Mouse (Mus musculus) gastrocnemius, adult 2 months (tissue): ENCODE results near the gene Map4k4. TPM values are rescaled to one million over a fixed set of nuclear protein-coding genes. Genes with fewer than 3 reads are reported as not detected.
A peak's percentile ranks its signal among the peaks of the same experiment; 100 is the strongest.

Source experiments
- DNase-seq: peaks from one replicate; pipeline ENCODE4 v3.0.0; 2022
- H3K27ac ChIP-seq: fragments of 200-600 bp; 2 replicates; pipeline ENCODE4 v1.8.1; 2022; ENCODE audit warnings: mild to moderate bottlenecking
- H3K4me3 ChIP-seq: fragments of 200-600 bp; 2 replicates; pipeline ENCODE4 v1.8.1; 2022; ENCODE audit warnings: mild to moderate bottlenecking, moderate library complexity
- CTCF ChIP-seq: fragments of 200-600 bp; IDR thresholded peaks from 2 replicates; pipeline ENCODE4 v1.8.1; 2022; ENCODE audit warnings: antibody characterized with exemption, mild to moderate bottlenecking, moderate library complexity
- intact Hi-C: fragments of 180-260 bp; cut with DNase I; formaldehyde crosslinking; loops from one replicate; pipeline ENCODE4 v1.15.1; 2025
- total RNA-seq, 2 experiments: library from RNA; stranded (reverse); gene quantifications; 2 replicates each; pipeline ENCODE4 v1.2.3; 2021

Map4k4 gene
- total RNA-seq, 2 experiments from 2014 or later, result 23.2 to 28.3 TPM

DNA sequence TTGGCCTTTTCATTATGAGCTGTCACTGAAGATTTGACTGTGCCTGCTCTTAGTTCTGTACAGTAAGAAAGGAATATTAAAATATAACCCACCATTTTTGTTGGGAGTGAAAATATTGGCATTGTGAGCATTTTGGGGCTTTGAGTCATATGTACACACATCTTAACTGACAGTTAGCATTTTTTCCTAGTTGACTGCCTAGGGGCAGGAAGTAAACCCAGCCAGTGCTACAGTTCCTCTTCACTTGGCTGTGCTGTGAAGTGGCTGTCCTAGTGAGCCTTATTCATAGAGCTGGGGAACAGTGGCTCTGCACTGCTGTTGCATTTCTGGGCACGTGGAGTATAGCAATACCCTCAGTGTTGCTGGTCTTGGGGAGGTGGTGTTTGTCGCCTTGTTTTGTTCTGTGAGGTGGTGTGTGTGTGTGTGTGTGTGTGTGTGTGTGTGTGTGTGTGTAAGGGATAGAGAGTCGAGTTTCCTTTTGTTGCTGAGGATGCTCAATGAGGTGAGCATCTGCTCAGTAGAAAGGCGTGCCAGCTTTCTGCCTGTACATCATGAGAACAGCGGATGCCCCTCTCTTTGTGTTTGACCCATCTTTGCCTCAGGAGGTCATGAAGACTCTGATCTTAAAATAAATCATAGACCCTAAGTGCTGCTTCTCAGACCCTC lies 43.7 kb downstream of the Map4k4 start:
- Histone ChIP-seq H3K4me3 (no peak overlapping the region), H3K27ac (peak overlapping the region; percentile 84)
- TF ChIP-seq CTCF, result no peak
- no peak for DNase-seq
- intact Hi-C loops, result no loop called here

DNA sequence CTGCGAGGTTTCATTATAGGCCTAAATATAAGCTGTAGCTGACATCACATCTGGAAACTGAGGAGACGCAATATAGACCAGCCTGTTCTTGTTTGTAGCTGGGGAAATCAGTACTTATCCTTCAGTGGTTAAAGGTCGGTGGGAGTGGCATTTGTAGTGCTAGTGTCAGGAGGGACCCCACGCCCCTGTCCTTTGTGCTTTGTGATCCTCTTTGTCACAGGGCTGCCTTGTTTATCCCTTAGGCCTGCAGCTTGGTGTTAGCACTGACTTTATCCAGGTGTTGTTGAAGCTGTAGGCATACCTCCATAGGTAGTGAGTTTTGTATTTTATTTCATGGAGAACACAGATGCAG lies 44.2 kb downstream of the Map4k4 start:
- no peak for DNase-seq
- H3K4me3 ChIP-seq, result no peak overlapping the region
- intact Hi-C loops, result no loop called here
- H3K27ac ChIP-seq, result no peak overlapping the region
- no peak for TF ChIP-seq CTCF

DNA sequence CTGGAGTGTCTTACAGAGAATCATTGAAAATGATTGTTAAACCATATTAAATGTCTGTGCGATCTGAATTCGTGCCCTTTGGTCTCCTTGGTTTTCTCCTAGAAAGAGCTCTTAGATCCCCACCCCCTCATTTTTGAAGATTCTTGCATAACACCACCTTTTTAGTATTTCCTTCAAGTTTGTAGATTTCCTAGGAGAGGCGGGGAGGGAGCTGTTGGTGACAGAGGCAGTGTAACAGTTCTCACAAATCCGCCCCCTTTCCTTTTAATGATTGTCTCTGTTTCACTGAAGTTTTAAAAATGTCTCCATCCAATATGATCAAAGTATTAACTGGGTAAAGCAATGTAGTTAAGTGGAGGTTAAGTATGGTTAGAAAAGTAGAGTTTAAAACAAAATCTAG lies 45.7 kb downstream of the Map4k4 start:
- intact Hi-C loops, result no loop called here
- Histone ChIP-seq H3K4me3 (no peak overlapping the region), H3K27ac (0 out of 2 replicates have a peak overlapping the region, but pooled peaks have one; percentile 17)
- DNase-seq, result no peak
- TF ChIP-seq CTCF, result no peak

DNA sequence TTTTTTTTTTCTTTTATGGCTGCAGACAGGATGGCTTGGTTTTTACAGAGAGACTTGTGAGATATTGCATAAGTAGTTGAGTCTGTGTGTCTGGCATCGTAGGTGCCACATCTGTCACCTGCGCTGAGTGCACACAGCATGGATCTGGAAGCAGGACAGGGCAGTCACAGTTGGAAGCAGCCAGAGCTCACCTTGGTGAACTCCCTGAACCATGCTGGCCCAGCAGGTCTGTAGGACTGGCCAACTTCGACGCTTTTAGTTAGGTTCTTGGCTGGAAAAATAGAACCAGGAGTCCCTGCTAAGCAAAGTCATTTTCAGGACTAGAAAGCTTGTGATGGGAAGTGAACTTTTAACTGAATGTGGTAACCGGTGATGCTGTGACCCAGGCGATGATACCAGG lies 46.5 kb downstream of the Map4k4 start:
- 0 out of 2 replicates have a peak overlapping the region, but pooled peaks have one; percentile 17 for H3K27ac ChIP-seq
- no peak for DNase-seq
- TF ChIP-seq CTCF, result no peak

DNA sequence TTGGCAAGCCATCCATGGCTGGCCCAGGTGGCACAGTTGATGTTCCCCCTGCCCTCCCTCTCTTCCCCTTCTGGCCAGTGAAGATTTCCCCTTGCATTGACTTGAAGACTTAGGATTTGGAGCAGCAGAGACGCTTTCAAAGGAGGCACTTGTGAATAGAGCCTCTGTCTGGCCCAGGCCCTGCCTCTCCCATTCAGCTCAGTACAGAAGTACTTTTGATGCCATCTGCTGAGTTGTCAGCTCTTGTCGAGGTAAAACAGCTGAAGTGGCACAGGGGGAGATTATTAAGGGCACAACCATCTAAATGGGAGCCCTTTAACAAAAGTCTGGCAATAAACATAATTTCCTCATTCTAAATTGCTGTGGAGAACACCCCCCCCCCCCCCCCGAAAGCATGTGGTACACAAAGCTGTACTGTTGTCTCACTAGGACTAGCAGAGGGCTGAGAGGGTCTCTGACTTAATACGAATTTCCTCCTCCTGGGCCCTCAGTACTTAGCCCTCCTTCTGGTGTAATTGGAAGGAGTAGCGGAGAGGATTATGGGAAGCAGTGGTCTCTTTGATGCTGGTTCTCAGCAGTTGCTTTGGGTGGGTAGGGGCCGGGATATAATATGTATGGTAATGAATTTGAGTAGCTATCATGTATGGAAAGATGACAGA lies 47.1 kb downstream of the Map4k4 start:
- no peak for DNase-seq
- no peak for TF ChIP-seq CTCF
- Histone ChIP-seq H3K27ac (no peak overlapping the region), H3K4me3 (no peak overlapping the region)
- intact Hi-C loops, result no loop called here

More for the DNA sequence above, 46.5 kb downstream of the Map4k4 start:
- H3K4me3 ChIP-seq, result no peak overlapping the region
- intact Hi-C loops, result no loop called here

DNA sequence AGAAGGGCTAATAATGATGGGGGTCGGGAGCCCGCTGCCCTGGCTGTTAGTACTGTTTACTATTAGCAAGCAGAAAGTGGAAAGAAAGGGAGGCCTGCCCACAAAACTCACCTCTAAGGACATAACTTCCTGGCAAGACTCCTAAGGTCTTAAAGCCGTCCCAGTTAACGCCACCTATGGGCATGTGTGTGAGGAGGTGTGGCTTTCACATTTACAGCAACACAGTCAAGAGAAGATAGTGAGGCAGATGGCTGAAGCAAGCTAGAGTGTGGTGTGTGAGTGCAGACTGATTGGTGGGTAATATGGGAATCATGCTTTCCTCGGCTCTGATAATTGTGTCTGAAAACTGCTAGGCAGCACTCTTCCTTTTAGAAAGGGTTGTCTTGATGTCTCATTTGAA lies 48.5 kb downstream of the Map4k4 start:
- Histone ChIP-seq H3K4me3 (no peak overlapping the region), H3K27ac (peak overlapping the region; percentile 40; the same call in 1 of the 2 replicates)
- DNase-seq, result no peak
- no peak for TF ChIP-seq CTCF
- intact Hi-C loops, result no loop called here

DNA sequence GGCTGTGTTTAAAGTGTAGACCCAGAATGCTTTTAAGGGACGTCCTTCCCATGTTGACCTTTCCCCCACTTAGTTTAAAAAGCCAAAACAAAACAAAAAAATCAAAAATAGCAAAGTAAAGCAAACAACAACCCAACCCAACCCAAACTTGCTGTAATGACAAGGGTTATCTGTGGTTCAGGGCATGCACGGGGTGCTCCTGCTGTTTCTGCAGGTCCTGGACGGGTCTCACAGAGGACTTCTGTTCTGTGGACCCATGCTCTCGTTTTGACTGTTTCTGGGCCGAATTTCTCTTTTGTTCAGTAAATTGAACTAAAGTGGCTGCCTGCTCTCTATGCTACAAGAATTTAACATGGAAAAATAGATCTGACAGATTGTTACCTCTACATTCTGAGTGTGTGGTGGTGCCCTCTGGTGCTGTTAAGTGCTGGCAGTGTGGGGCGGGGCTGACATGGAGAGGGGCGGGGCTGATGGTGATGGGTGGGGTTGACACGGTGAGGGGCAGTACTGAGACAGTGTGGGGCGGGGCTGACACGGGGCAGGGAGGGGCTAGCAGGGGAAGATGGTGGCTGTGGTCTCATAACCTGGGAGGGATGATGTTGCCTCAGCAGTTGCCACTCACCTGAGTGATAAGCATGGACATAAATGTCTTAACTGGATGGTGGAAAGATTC lies 49.2 kb downstream of the Map4k4 start:
- TF ChIP-seq CTCF, result no peak
- DNase-seq, result peak; percentile 33
- Histone ChIP-seq H3K27ac (peak overlapping the region; percentile 9; the same call in 1 of the 2 replicates), H3K4me3 (no peak overlapping the region)
- intact Hi-C loops, result no loop called here

DNA sequence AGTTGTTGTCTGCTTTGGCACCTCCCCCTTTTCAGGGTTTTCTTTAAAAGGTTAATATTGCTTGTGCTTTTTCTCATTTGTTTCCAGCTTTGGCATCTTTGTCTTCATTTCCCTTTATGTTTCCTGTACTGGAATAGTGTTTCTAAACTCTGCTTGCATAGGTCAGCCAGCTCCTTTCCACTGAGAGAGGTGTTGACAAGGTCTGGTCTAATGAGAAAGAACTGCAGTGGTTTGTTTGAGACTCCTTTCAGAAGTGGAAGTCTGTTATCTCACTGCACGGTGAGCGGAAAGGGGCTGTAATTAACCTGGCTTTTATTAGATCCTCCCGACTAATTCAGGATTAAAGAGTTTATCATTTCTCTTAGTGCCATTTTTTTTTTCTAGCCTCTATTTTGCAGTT lies 49.9 kb downstream of the Map4k4 start:
- no peak for DNase-seq
- H3K4me3 ChIP-seq, result no peak overlapping the region
- no peak overlapping the region for H3K27ac ChIP-seq
- no peak for TF ChIP-seq CTCF
- intact Hi-C loops, result no loop called here

DNA sequence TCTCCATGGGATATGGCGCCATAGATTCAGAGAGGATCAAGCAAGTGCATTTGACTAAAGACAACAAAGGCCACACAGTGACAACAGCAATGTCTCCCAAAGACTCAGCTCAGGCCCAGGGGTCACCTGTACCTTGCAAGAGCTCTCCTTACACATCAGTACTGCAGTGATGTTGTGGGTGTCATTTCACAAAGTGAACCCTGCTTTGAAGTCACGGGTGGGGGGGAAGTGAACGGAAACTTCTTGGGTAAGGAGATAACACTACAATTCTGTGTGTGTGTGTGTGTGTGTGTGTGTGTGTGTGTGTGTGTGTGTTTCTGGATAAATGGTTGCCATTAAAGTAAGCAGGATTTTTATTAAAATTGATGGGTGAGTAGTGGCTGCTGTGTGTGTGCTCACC lies 53.9 kb downstream of the Map4k4 start:
- intact Hi-C loops, result no loop called here
- no peak overlapping the region for H3K4me3 ChIP-seq
- DNase-seq, result no peak
- H3K27ac ChIP-seq, result no peak overlapping the region
- no peak for TF ChIP-seq CTCF

DNA sequence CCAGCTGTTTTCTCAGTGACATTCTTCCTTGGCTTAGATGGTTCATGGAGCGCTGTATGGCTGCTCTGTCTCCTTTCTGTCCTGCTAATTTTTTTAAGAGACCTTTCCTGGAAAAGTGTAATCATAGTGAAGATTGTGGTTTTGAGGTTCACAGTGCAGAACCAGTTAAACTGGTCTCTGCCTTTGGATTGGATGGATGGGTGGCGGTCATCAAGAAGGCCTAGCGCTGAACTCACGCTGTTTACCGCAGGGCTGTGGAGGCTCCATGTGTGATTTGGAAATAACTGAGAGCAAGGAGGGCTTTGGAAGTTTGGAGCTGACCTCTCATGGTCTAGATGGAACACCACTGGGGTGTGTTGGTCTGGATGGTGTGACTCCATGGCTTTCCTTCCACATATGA lies 56.0 kb downstream of the Map4k4 start:
- Histone ChIP-seq H3K4me3 (no peak overlapping the region), H3K27ac (no peak overlapping the region)
- TF ChIP-seq CTCF, result no peak
- intact Hi-C loops, result no loop called here
- DNase-seq, result no peak

DNA sequence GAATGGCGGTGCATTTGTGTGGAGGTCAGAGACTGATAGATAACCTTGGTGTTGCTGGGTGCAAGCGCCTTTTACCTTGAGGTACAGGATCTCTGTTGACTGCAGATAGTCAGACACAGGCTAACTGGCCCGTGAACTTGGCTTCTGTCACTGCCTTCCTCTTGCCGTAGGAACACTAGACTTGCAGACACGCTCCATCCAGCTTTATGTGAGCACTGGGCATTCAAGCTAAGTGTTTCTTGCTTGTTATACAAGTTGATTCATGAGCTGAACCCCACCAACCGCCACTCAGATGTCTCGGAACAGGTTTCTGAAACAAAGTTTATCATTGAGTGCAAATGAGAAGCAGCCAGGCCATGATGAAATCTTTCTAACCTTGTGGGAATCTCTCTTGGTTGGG lies 57.3 kb downstream of the Map4k4 start:
- TF ChIP-seq CTCF, result no peak
- no peak for DNase-seq
- no peak overlapping the region for H3K4me3 ChIP-seq
- H3K27ac ChIP-seq, result no peak overlapping the region
- intact Hi-C loops, result no loop called here

DNA sequence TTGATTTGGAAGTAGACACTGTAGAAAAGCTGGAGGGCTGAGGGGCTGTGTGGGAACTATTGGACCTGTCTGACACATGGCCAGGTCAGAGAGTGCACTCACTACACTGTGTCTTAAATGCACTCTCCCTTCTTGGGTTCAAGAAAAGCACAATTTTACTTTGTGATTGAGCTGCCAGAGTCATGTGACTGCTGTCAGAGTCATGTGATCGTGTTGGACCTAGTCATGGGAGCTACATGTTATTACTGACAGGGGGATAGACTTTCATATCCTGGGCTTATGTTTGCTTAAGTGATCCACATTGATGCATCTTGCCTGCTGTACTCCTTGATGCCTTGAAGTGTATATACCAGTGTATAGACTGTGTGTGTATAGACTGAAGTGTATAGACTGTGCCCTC lies 59.9 kb downstream of the Map4k4 start:
- H3K27ac ChIP-seq, result no peak overlapping the region
- H3K4me3 ChIP-seq, result no peak overlapping the region
- intact Hi-C loops, result no loop called here
- no peak for TF ChIP-seq CTCF
- no peak for DNase-seq

DNA sequence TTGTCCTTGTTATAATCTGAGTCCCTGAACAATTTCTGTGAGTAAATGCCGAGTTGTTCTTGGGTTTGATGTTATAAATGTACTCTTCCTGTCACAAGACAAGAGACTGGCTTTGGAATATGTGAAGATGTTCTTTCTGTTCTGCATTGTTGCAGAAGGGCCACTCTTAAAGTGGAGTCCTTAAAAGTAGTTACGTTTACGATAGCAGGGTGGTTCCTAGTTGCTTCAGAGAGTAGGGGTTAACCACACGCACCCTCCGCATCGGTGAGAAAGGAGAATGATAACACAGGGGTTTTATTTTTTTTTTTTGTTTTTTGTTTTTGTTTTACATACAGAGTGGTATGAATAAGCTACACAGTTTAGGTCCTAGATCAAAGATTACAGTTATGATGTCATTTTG lies 60.4 kb downstream of the Map4k4 start:
- no peak for TF ChIP-seq CTCF
- intact Hi-C loops, result no loop called here

More for the DNA sequence above, 60.4 kb downstream of the Map4k4 start:
- no peak overlapping the region for H3K4me3 ChIP-seq
- no peak overlapping the region for H3K27ac ChIP-seq
- DNase-seq, result no peak
